Mouse (Mus musculus) forebrain, embryonic 12.5 days (tissue): Measurements from ENCODE around the gene Paqr9. TPM values are rescaled to one million over a fixed set of nuclear protein-coding genes. Genes with fewer than 3 reads are reported as not detected.

ENCODE experiments used
- ATAC-seq: fragments of 200-750 bp; cut with Nextera tagmentation; 2 replicates; pipeline ENCODE4 v1.8.0; 2017; ENCODE audit warnings: moderate TSS enrichment; ENCODE audit not compliant: low FRiP score
- H3K27ac ChIP-seq: fragments of 300-500 bp; sonication (generic); 2 replicates; pipeline ENCODE4 v1.5.1; 2016; ENCODE audit warnings: mild to moderate bottlenecking
- H3K27me3 ChIP-seq: fragments of 300-500 bp; sonication (generic); 2 replicates; pipeline ENCODE4 v1.6.1; 2016; ENCODE audit warnings: mild to moderate bottlenecking
- H3K36me3 ChIP-seq: fragments of 300-500 bp; sonication (generic); replicated peaks from 2 replicates; pipeline ENCODE4 v1.6.1; 2016; ENCODE audit warnings: mild to moderate bottlenecking
- H3K4me1 ChIP-seq: fragments of 300-500 bp; sonication (generic); 2 replicates; pipeline ENCODE4 v1.6.1; 2016
- H3K4me2 ChIP-seq: fragments of 300-500 bp; sonication (generic); 2 replicates; pipeline ENCODE4 v1.6.1; 2016; ENCODE audit warnings: mild to moderate bottlenecking, moderate library complexity
- H3K4me3 ChIP-seq: fragments of 300-500 bp; sonication (generic); replicated peaks from 2 replicates; pipeline ENCODE4 v1.5.1; 2016; ENCODE audit warnings: mild to moderate bottlenecking
- H3K9ac ChIP-seq: fragments of 300-500 bp; sonication (generic); 2 replicates; pipeline ENCODE4 v1.6.1; 2016; ENCODE audit warnings: mild to moderate bottlenecking
- H3K9me3 ChIP-seq: fragments of 300-500 bp; sonication (generic); 2 replicates; pipeline ENCODE4 v1.6.1; 2016
- WGBS: fragments of 180-500 bp; shearing (Covaris S2); methylation state at CpG from one replicate; pipeline ENCODE4 v1.1.7; 2016; 5-methylcytosine and 5-hydroxymethylcytosine counted together
- polyA plus RNA-seq: library from polyadenylated mRNA; unstranded; fragments of >200 nt; fragmentation: Nextera tagmentation; extraction: Ambion mirVana; gene quantifications from 2 replicates; pipeline ENCODE4 v1.2.1, GENCODE M21; 2016

Paqr9 gene
- polyA plus RNA-seq, 1 experiment from 2014 or later: 0.88 TPM

DNA sequence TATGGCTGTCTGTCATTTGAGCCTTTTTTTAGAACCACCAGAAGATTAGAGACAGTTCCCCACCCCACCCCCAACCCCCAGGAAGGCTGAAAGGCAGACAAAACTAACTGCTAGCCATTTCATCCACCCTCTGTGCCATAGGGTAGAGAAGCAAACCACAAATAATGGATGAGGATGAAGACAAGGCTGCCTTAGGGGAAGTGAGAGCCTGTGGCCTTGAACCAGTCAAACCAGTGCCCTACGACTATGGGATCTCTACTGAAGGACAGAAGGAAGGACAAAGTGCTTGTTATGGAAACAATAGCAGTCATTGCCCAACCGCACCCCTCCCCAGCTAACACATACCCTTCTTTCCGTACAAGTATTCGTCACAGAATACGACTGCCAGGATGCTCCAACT lies 9.8 kb downstream of the Paqr9 start:
- H3K27ac ChIP-seq: no peak overlapping the region
- H3K27me3 ChIP-seq: 0 out of 2 replicates have a peak, but pooled peaks cover 2% of the 10 kb centered on the region
- no peaks in the 10 kb centered on the region for H3K36me3 ChIP-seq
- 95% methylated on average over 5 of the region's 5 CpGs for WGBS
- H3K4me3 ChIP-seq: no peak overlapping the region
- no peaks in the 10 kb centered on the region for H3K9me3 ChIP-seq
- H3K9ac ChIP-seq: no peak overlapping the region
- no peak for ATAC-seq
- no peak overlapping the region for H3K4me2 ChIP-seq
- no peaks in the 10 kb centered on the region for H3K4me1 ChIP-seq

DNA sequence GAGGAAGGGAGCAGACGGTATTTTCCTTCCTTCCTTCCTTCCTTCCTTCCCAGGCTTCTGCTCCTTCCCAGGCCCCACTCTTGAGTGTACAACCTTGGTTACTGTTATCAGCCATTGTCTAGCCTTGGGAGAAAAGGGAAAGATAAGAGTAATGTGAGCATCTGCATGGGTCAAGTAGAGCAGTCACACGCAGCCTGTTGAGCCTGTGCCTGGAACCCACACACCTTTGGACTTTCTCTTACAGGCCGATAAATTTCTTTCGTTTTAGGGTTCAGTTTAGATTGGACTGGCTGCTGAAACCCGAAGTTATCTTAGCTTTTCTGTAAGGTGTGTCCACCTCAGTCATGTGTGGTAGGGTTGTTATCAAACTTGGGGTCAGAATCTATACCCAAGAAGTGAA lies 10.5 kb downstream of the Paqr9 start:
- H3K9ac ChIP-seq: no peak overlapping the region
- 91% methylated on average over 5 of the region's 5 CpGs for WGBS
- H3K36me3 ChIP-seq: no peaks in the 10 kb centered on the region
- no peaks in the 10 kb centered on the region for H3K4me1 ChIP-seq
- H3K4me2 ChIP-seq: no peak overlapping the region
- no peak for ATAC-seq
- no peak overlapping the region for H3K4me3 ChIP-seq
- H3K27me3 ChIP-seq: no peaks in the 10 kb centered on the region
- H3K27ac ChIP-seq: no peak overlapping the region
- no peaks in the 10 kb centered on the region for H3K9me3 ChIP-seq

DNA sequence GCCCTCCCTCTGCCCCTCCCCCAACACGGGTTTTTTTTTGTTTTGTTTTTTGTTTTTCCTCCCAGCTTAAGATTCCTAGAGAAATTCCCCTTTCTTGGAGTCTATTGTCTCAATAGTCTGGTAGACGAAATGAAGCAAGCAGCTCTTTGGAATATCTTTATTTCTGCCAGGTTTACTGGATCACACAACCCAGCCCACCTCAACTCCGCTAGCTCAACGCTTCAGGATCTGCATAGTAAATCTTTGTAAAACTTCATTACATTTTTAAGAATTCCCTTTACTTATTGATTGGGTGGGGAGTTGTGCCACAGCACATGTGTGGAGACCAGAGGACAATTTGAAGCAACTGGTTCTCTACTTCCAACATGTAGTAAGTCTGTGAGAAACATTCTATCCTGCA lies 11.1 kb downstream of the Paqr9 start:
- Histone ChIP-seq H3K9me3 (no peaks in the 10 kb centered on the region), H3K4me2 (no peak overlapping the region), H3K9ac (no peak overlapping the region), H3K27ac (no peak overlapping the region), H3K36me3 (no peaks in the 10 kb centered on the region), H3K4me3 (no peak overlapping the region), H3K4me1 (no peaks in the 10 kb centered on the region), H3K27me3 (no peaks in the 10 kb centered on the region)
- no peak for ATAC-seq
- WGBS: 87% methylated on average over 4 of the region's 4 CpGs

DNA sequence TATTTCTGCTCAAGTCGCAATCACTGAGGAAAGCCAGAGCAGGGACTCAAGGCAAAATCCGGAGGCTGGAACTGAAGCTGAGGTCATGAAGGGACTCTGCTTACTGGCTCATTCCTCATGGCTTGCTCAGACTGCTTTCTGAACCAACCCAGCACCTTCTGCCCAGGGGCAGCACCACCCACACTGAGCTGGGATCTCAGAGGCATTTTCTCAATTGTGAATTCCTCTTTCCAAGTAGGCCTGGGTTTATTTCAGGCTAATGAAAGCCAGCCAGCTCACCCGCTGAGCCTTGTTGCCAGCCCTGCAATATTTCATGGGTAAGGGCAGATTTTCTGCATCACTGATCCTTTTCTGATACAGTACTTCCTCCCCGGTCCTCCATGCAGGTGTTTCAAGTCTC lies 12.0 kb downstream of the Paqr9 start:
- no peaks in the 10 kb centered on the region for H3K9me3 ChIP-seq
- H3K4me2 ChIP-seq: no peak overlapping the region
- H3K4me1 ChIP-seq: no peaks in the 10 kb centered on the region
- H3K9ac ChIP-seq: no peak overlapping the region
- H3K27ac ChIP-seq: no peak overlapping the region
- WGBS: 78% methylated on average over 4 of the region's 4 CpGs
- no peak for ATAC-seq
- H3K4me3 ChIP-seq: no peak overlapping the region
- H3K27me3 ChIP-seq: no peaks in the 10 kb centered on the region
- no peaks in the 10 kb centered on the region for H3K36me3 ChIP-seq

DNA sequence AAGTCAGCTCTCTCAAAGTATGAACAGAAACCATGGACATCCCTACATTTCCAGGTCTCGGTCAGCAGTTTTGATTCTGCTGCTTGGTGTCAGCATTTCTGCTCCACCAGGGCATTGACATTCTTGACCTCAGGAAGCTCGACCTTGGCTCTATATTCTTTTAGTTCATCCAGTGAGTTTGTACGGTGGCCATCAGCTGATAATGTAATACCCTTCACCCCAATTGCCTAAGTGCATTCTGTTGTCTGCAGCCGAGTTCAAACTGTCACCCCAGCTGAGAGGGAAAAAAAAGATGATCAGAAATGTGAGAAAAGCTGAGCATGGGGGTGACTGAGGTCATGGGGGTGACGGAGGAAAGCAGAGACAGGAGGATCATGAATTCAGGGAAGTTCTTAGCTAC lies 13.1 kb downstream of the Paqr9 start:
- Histone ChIP-seq H3K4me2 (no peak overlapping the region), H3K9me3 (no peaks in the 10 kb centered on the region), H3K27me3 (no peaks in the 10 kb centered on the region), H3K4me3 (no peak overlapping the region), H3K9ac (no peak overlapping the region), H3K4me1 (no peaks in the 10 kb centered on the region), H3K36me3 (no peaks in the 10 kb centered on the region), H3K27ac (no peak overlapping the region)
- no peak for ATAC-seq
- whole genome bisulfite sequencing: 75% methylated on average over 5 of the region's 5 CpGs

DNA sequence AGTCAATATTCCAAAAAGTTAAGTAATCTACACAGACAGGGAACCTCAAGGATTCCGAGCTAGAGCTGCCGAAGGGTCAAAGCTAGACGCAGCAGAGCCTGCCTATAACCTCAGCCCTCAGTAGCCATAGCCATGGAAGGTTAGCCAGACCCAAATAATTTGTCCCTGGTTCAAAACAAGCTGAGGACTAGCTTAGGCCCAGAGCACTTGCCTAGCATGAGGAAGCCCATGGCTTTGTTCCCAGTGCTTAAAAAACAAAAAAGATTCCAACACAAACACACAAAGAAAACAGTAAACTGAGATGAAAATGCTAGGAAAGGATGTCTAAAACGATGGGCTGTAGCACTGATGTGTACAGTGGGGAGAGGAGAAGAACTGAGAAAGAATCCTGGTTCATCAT lies 14.7 kb downstream of the Paqr9 start:
- no peak overlapping the region for H3K4me3 ChIP-seq
- H3K4me1 ChIP-seq: no peaks in the 10 kb centered on the region
- WGBS: 80% methylated on average over 4 of the region's 4 CpGs
- no peak for ATAC-seq
- H3K27ac ChIP-seq: no peak overlapping the region
- no peaks in the 10 kb centered on the region for H3K9me3 ChIP-seq
- H3K9ac ChIP-seq: no peak overlapping the region
- H3K4me2 ChIP-seq: no peak overlapping the region
- H3K36me3 ChIP-seq: no peaks in the 10 kb centered on the region
- H3K27me3 ChIP-seq: no peaks in the 10 kb centered on the region

DNA sequence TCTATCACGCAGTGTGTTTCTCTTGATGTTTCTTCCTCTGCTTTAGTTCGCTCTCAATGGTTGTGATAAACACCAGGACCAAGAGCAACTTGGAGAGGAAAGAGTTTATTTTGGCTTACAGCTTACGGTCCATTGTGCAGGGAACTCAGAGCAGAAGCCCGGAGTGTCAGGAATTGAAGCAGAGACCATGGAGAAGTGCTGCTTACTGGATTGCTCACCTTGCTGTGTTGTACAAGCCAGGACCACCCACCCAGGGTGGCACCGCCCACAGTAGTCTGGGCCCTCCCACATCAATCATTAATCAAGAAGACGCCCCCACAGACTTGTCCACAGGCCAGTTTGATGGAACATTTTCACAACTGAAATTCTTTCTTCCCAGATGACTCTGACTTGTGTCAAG lies 18.0 kb downstream of the Paqr9 start:
- ATAC-seq: no peak
- 91% methylated on average over 6 of the region's 6 CpGs for WGBS
- Histone ChIP-seq H3K4me1 (peaks cover 12% of the 10 kb centered on the region; the same call in 1 of the 2 replicates), H3K27me3 (peaks cover 17% of the 10 kb centered on the region), H3K9ac (no peak overlapping the region), H3K4me3 (no peak overlapping the region), H3K27ac (no peak overlapping the region), H3K9me3 (no peaks in the 10 kb centered on the region), H3K4me2 (no peak overlapping the region), H3K36me3 (no peaks in the 10 kb centered on the region)

DNA sequence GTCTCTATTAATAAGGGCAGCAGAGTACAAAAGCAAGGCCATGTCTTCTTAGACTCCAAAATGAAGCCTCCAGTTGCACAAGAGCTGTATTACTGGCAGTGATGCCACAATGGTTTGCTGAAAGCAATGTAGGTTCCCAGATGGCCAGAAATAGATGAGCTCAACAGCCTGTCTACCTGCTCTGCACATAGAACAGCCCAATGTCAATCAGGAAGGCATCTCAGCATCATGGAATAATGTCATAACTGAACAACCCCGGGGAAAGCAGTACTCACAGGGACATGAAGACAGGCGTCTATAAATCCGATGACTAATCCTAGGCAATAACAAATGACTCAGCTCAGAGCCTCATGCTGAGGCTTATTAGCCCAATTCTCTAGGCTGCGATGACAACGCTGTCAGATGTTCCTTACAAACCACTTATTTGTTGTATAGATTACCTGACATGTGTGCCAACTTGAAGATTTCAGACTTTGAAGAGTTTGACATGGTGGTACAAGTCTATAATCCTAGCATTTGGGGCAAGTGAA lies 19.0 kb downstream of the Paqr9 start:
- Histone ChIP-seq H3K4me3 (no peak overlapping the region), H3K9me3 (no peaks in the 10 kb centered on the region), H3K27ac (no peak overlapping the region), H3K27me3 (peaks cover 18% of the 10 kb centered on the region), H3K9ac (no peak overlapping the region), H3K4me2 (no peak overlapping the region), H3K4me1 (peaks cover 12% of the 10 kb centered on the region; the same call in 1 of the 2 replicates), H3K36me3 (no peaks in the 10 kb centered on the region)
- no peak for ATAC-seq
- WGBS: 94% methylated on average over 5 of the region's 5 CpGs

DNA sequence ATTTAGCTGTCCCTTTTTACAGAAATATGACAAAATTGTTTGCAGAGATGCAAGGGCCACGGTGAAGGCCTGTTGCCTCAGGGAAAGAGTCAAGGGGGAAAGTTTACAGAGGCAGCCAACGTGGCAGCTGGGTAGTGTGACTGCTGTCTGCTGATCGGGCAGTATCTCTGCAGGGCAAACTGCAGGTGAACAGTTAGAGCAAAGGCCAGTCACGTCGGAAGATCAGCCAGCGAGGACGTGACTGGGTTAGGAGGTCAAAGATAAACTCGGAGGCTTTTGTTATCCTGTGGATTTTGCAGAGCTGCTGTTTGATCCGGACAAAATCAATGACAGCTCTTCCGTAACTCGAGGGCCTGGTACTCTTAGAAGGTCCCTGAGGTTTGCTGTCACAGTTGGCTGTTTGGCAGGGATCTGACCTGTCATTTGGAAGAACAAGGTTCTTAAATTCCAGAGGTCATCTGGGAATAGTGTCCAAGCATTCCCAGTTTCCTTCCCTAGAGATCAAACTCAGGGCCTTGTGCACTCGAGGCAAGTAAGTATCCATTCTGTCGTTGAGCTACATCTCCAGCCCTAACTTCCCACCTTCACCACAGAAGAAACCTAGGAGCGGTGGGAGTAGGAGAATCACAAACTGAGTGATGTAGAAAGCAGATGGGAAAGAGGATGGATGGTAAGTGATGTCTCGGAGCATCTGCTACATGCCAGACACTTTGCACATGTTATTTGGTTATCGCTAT lies 21.7 kb downstream of the Paqr9 start:
- no peaks in the 10 kb centered on the region for H3K9me3 ChIP-seq
- H3K27me3 ChIP-seq: peaks cover 22% of the 10 kb centered on the region
- peaks cover 12% of the 10 kb centered on the region; the same call in 1 of the 2 replicates for H3K4me1 ChIP-seq
- 62% methylated on average over 16 of the region's 16 CpGs for WGBS
- no peaks in the 10 kb centered on the region for H3K36me3 ChIP-seq
- no peak overlapping the region for H3K27ac ChIP-seq
- ATAC-seq: no peak
- H3K9ac ChIP-seq: no peak overlapping the region
- no peak overlapping the region for H3K4me3 ChIP-seq
- H3K4me2 ChIP-seq: peak overlapping the region; percentile 58; the same call in 1 of the 2 replicates

DNA sequence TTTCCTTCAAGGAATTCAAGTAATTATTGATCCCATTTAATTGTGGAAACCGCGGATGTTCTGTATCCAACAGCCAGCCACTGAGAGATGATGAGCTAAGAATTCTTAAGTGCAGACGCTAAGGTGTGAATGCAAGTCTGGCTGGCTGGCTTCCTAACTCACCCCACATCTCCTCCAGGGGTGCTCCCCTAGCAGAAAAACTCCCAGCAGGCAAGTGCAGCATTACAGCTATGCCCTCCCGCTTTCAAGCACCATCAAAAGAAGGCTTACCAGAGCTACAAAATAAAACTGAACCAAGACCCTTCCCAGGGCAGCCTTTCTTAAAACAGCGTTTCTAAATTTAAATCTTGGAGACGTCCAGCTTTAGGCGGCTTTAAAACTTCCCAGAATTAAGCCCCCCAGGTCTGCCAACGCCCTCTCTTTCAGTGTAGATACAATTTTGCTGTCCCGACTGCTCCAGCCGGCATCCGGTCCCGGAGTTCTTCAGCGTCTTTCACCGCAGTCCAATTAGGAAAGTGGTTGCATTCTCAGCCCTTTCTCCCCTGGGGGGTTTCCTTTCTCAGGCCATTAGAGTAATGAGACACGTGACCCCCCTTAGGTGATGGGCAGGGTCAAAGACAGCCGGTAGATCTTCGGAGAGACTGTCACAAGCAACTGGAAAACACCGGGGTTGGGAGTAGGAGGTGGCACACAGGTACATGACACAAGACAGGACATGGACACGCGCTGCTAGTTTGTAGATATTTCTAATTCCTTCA lies 22.5 kb downstream of the Paqr9 start:
- H3K4me2 ChIP-seq: peak overlapping the region; percentile 58
- peaks cover 12% of the 10 kb centered on the region; the same call in 1 of the 2 replicates for H3K4me1 ChIP-seq
- no peaks in the 10 kb centered on the region for H3K36me3 ChIP-seq
- H3K9me3 ChIP-seq: no peaks in the 10 kb centered on the region
- WGBS: 8% methylated on average over 20 of the region's 20 CpGs
- peak overlapping the region; percentile 31 for H3K4me3 ChIP-seq
- 0 out of 2 replicates have a peak, but pooled peaks have one; percentile 33 for ATAC-seq
- H3K27ac ChIP-seq: no peak overlapping the region
- peak overlapping the region; percentile 45; the same call in 1 of the 2 replicates for H3K9ac ChIP-seq
- peaks cover 22% of the 10 kb centered on the region for H3K27me3 ChIP-seq

DNA sequence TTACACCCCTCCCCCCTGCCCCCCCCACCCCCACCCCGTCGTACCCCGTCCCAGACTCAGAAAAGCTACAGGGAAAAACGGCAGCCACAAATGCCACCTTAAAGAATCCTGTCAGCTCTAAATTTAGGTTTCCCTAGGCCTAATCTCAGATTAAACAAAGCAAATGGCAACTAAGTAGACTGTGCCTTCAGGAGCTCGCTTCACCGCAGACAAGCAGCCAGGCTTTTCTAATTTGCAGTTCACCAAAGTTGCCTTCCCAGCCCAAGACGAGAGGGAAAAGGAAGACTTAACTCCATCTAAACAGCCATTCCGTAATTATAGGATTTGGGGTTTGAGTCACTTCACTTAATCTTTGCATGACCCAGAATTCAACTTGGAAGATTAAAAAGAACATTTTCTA lies 23.1 kb downstream of the Paqr9 start:
- Histone ChIP-seq H3K27me3 (peaks cover 22% of the 10 kb centered on the region), H3K9ac (no peak overlapping the region), H3K27ac (no peak overlapping the region), H3K4me2 (peak overlapping the region; percentile 58), H3K4me1 (peaks cover 12% of the 10 kb centered on the region; the same call in 1 of the 2 replicates), H3K9me3 (no peaks in the 10 kb centered on the region), H3K4me3 (peak overlapping the region; percentile 31), H3K36me3 (no peaks in the 10 kb centered on the region)
- 5% methylated on average over 8 of the region's 8 CpGs for WGBS
- ATAC-seq: no peak

DNA sequence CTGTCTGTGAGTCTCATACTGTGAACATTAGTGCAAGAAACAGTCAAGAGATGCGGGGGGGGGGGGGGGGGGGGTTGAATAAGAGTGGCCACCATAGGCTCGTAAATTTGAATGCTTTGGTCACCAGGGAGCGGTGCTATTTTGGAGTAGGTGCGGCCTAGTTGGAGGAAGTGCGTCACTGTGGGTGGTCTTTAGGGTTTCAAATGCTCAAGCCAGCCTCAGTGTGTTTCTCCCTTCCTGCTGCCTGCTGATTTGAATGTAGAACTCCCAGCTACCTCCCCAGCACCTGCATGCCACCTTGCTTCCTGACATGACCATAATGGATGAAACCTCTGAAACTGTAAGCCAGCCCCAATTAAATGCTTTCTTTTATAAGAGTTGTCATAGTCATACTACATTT lies 26.6 kb downstream of the Paqr9 start:
- no peaks in the 10 kb centered on the region for H3K9me3 ChIP-seq
- no peak overlapping the region for H3K4me2 ChIP-seq
- H3K36me3 ChIP-seq: no peaks in the 10 kb centered on the region
- no peak overlapping the region for H3K27ac ChIP-seq
- H3K4me1 ChIP-seq: peaks cover 12% of the 10 kb centered on the region; the same call in 1 of the 2 replicates
- no peak overlapping the region for H3K4me3 ChIP-seq
- WGBS: 88% methylated on average over 5 of the region's 5 CpGs
- no peak overlapping the region for H3K9ac ChIP-seq
- H3K27me3 ChIP-seq: peaks cover 20% of the 10 kb centered on the region
- no peak for ATAC-seq
